Mouse (Mus musculus): ENCODE results near the gene Bud13. TPM values are rescaled to one million over a fixed set of nuclear protein-coding genes. Genes with fewer than 3 reads are reported as not detected.
"Not testable (repeated sequence)": the region's sequence is repeated elsewhere in the genome, so short reads cannot be mapped to it uniquely, and the experiment has no call there.

The Bud13 gene
- polyA plus RNA-seq, 1 experiment: 7.0 TPM

GRCm38 (mm10) chr9:46335461-46335995 is 52.7 kb downstream of the Bud13 start:
- TF ChIP-seq POLR2A (IDR thresholded peaks at IDR 0.05; ENCODE audit: low read depth, low read length) (no peak), CTCF (IDR thresholded peaks at IDR 0.05; ENCODE audit: extremely low read depth, insufficient read length, insufficient replicate concordance, low read depth, low read length) (no peak)
- Histone ChIP-seq H3K36me3 (ENCODE audit: control insufficient read depth, insufficient read depth, low read length) (no peaks in the 10 kb centered on the region), H3K27me3 (ENCODE audit: control insufficient read depth, insufficient read depth, low read length) (no peaks in the 10 kb centered on the region; the same call in 1 of the 2 replicates), H3K4me3 (ENCODE audit: low read depth, low read length) (no peak overlapping the region), H3K27ac (ENCODE audit: insufficient read depth, low read depth, low read length) (no peak overlapping the region), H3K4me1 (ENCODE audit: control insufficient read depth, insufficient read depth, insufficient read length, low read length) (no peaks in the 10 kb centered on the region)
- 75% methylated on average over 10 of the region's 10 CpGs for WGBS

- H3K36me3 ChIP-seq (ENCODE audit: control insufficient read depth, insufficient read depth, low read length); H3K27ac ChIP-seq (ENCODE audit: insufficient read depth, low read depth, low read length); H3K27me3 ChIP-seq (ENCODE audit: control insufficient read depth, insufficient read depth, low read length); H3K4me1 ChIP-seq (ENCODE audit: control insufficient read depth, insufficient read depth, insufficient read length, low read length); H3K4me3 ChIP-seq (ENCODE audit: low read depth, low read length): not testable (repeated sequence)
- 75% methylated on average over 13 of the region's 14 CpGs for WGBS
Observed at GRCm38 (mm10) chr9:46336294-46336693, 53.5 kb downstream of the Bud13 start.

GRCm38 (mm10) chr9:46337331-46337730 is 54.5 kb downstream of the Bud13 start:
- no peak for TF ChIP-seq POLR2A (IDR thresholded peaks at IDR 0.05; ENCODE audit: low read depth, low read length)
- TF ChIP-seq CTCF (IDR thresholded peaks at IDR 0.05; ENCODE audit: extremely low read depth, insufficient read length, insufficient replicate concordance, low read depth, low read length): no peak
- WGBS: 61% methylated on average over 7 of the region's 7 CpGs
- no peaks in the 10 kb centered on the region for H3K36me3 ChIP-seq (ENCODE audit: control insufficient read depth, insufficient read depth, low read length)

GRCm38 (mm10) chr9:46337852-46338291 is 55.1 kb downstream of the Bud13 start:
- Histone ChIP-seq H3K4me1 (ENCODE audit: control insufficient read depth, insufficient read depth, insufficient read length, low read length) (no peaks in the 10 kb centered on the region), H3K4me3 (ENCODE audit: low read depth, low read length) (no peak overlapping the region), H3K36me3 (ENCODE audit: control insufficient read depth, insufficient read depth, low read length) (no peaks in the 10 kb centered on the region), H3K27ac (ENCODE audit: insufficient read depth, low read depth, low read length) (no peak overlapping the region), H3K27me3 (ENCODE audit: control insufficient read depth, insufficient read depth, low read length) (no peaks in the 10 kb centered on the region; the same call in 1 of the 2 replicates)
- no peak for TF ChIP-seq POLR2A (IDR thresholded peaks at IDR 0.05; ENCODE audit: low read depth, low read length)
- 21% methylated on average over 3 of the region's 3 CpGs for WGBS

More at GRCm38 (mm10) chr9:46337331-46337730, 54.5 kb downstream of the Bud13 start:
- H3K4me1 ChIP-seq (ENCODE audit: control insufficient read depth, insufficient read depth, insufficient read length, low read length): no peaks in the 10 kb centered on the region
- H3K27me3 ChIP-seq (ENCODE audit: control insufficient read depth, insufficient read depth, low read length): no peaks in the 10 kb centered on the region; the same call in 1 of the 2 replicates
- H3K27ac ChIP-seq (ENCODE audit: insufficient read depth, low read depth, low read length): no peak overlapping the region
- no peak overlapping the region for H3K4me3 ChIP-seq (ENCODE audit: low read depth, low read length)

- WGBS: 57% methylated on average over 4 of the region's 4 CpGs
- Histone ChIP-seq H3K27me3 (ENCODE audit: control insufficient read depth, insufficient read depth, low read length) (no peaks in the 10 kb centered on the region; the same call in 1 of the 2 replicates), H3K27ac (ENCODE audit: insufficient read depth, low read depth, low read length) (no peak overlapping the region), H3K4me1 (ENCODE audit: control insufficient read depth, insufficient read depth, insufficient read length, low read length) (no peaks in the 10 kb centered on the region), H3K4me3 (ENCODE audit: low read depth, low read length) (no peak overlapping the region), H3K36me3 (ENCODE audit: control insufficient read depth, insufficient read depth, low read length) (no peaks in the 10 kb centered on the region)
- no peak for TF ChIP-seq POLR2A (IDR thresholded peaks at IDR 0.05; ENCODE audit: low read depth, low read length)
- TF ChIP-seq CTCF (IDR thresholded peaks at IDR 0.05; ENCODE audit: extremely low read depth, insufficient read length, insufficient replicate concordance, low read depth, low read length): no peak
Observed at GRCm38 (mm10) chr9:46338384-46338783, 55.6 kb downstream of the Bud13 start.

- Histone ChIP-seq H3K4me1 (ENCODE audit: control insufficient read depth, insufficient read depth, insufficient read length, low read length) (no peaks in the 10 kb centered on the region), H3K4me3 (ENCODE audit: low read depth, low read length) (no peak overlapping the region), H3K27ac (ENCODE audit: insufficient read depth, low read depth, low read length) (no peak overlapping the region), H3K27me3 (ENCODE audit: control insufficient read depth, insufficient read depth, low read length) (no peaks in the 10 kb centered on the region; the same call in 1 of the 2 replicates), H3K36me3 (ENCODE audit: control insufficient read depth, insufficient read depth, low read length) (no peaks in the 10 kb centered on the region)
- WGBS: 75% methylated on average over 4 of the region's 4 CpGs
- TF ChIP-seq POLR2A (IDR thresholded peaks at IDR 0.05; ENCODE audit: low read depth, low read length) (no peak), CTCF (IDR thresholded peaks at IDR 0.05; ENCODE audit: extremely low read depth, insufficient read length, insufficient replicate concordance, low read depth, low read length) (no peak)
Observed at GRCm38 (mm10) chr9:46339051-46339652, 56.3 kb downstream of the Bud13 start.

- no peak overlapping the region for H3K27ac ChIP-seq (ENCODE audit: insufficient read depth, low read depth, low read length)
- no peaks in the 10 kb centered on the region for H3K27me3 ChIP-seq (ENCODE audit: control insufficient read depth, insufficient read depth, low read length)
- no peak overlapping the region for H3K4me3 ChIP-seq (ENCODE audit: low read depth, low read length)
- no peaks in the 10 kb centered on the region for H3K36me3 ChIP-seq (ENCODE audit: control insufficient read depth, insufficient read depth, low read length)
- WGBS: 78% methylated on average over 4 of the region's 4 CpGs
- TF ChIP-seq POLR2A (IDR thresholded peaks at IDR 0.05; ENCODE audit: low read depth, low read length) (no peak), CTCF (IDR thresholded peaks at IDR 0.05; ENCODE audit: extremely low read depth, insufficient read length, insufficient replicate concordance, low read depth, low read length) (no peak)
- no peaks in the 10 kb centered on the region for H3K4me1 ChIP-seq (ENCODE audit: control insufficient read depth, insufficient read depth, insufficient read length, low read length)
Observed at GRCm38 (mm10) chr9:46345887-46346665, 63.3 kb downstream of the Bud13 start.

Other genes starting within 250 kb of the Bud13 start
- 3,178 and 15,923 TPM in 2 replicates for gene Apoa1, start 54.4 kb upstream of the Bud13 start, polyA plus RNA-seq (2012; rRNA removed)
- gene Apoc3, start 47.4 kb upstream of the Bud13 start, polyA plus RNA-seq (2012; rRNA removed): 1,107 and 4,906 TPM in 2 replicates
- 2,388 and 5,196 TPM in 2 replicates for gene Apoa4, start 42.3 kb upstream of the Bud13 start, polyA plus RNA-seq (2012; rRNA removed)
- 0.88 and 1.1 TPM in 2 replicates for gene Apoa5, start 14.4 kb upstream of the Bud13 start, polyA plus RNA-seq (2012; rRNA removed)
- 6.4 and 11.2 TPM in 2 replicates for gene Zpr1, start 9.9 kb upstream of the Bud13 start, polyA plus RNA-seq (2012; rRNA removed)
- not detected in 2 replicates for gene 4931429L15Rik, start 37.0 kb downstream of the Bud13 start, polyA plus RNA-seq (2012; rRNA removed)

All from small intestine, adult 2 months (tissue).